Mouse (Mus musculus) gastrocnemius, postnatal 36 days (tissue): Measurements from ENCODE around the gene Meox1. TPM values are rescaled to one million over a fixed set of nuclear protein-coding genes. Genes with fewer than 3 reads are reported as not detected.

Experiments used
- DNase-seq, 2 experiments: peaks; one replicate each; pipeline ENCODE4 v3.0.0; 2022
- intact Hi-C: fragments of 180-260 bp; cut with DNase I; formaldehyde crosslinking; loops from one replicate; pipeline ENCODE4 v1.15.1; 2025
- total RNA-seq, 2 experiments: library from RNA; stranded (reverse); gene quantifications; 2 replicates each; pipeline ENCODE4 v1.2.3; 2021

The Meox1 gene
- total RNA-seq, 2 experiments from 2014 or later: 3.1 to 3.5 TPM

GRCm38 (mm10) chr11:101905115-101905514 is 10.9 kb upstream of the Meox1 start:
- DNase-seq: peak; percentile 79 to 80

GRCm38 (mm10) chr11:101901309-101901708 is 7.1 kb upstream of the Meox1 start:
- no peak for DNase-seq

More at GRCm38 (mm10) chr11:101905115-101905514, 10.9 kb upstream of the Meox1 start:
- intact Hi-C loops: loop anchor here (1.0 to 5.0 kb wide), 2 partner anchors 92 to 138 kb away; no protein-coding TSS in a partner anchor

GRCm38 (mm10) chr11:101898328-101898727 is 4.2 kb upstream of the Meox1 start:
- intact Hi-C loops: no loop called here

More at GRCm38 (mm10) chr11:101901309-101901708, 7.1 kb upstream of the Meox1 start:
- intact Hi-C loops: no loop called here

GRCm38 (mm10) chr11:101896546-101897361 is 2.6 kb upstream of the Meox1 start:
- no peak for DNase-seq
- intact Hi-C loops: no loop called here

More at GRCm38 (mm10) chr11:101898328-101898727, 4.2 kb upstream of the Meox1 start:
- DNase-seq: no peak

- intact Hi-C loops: no loop called here
- no peak for DNase-seq
Measured at GRCm38 (mm10) chr11:101893560-101893959, 614 bp downstream of the Meox1 start.

GRCm38 (mm10) chr11:101891451-101891850 is 2.7 kb downstream of the Meox1 start:
- peak in 1 of 2 experiments; percentile 32 for DNase-seq
- intact Hi-C loops: no loop called here

- intact Hi-C loops: no loop called here
- DNase-seq: no peak
Measured at GRCm38 (mm10) chr11:101889781-101890180, 4.4 kb downstream of the Meox1 start.

GRCm38 (mm10) chr11:101888820-101889219 is 5.4 kb downstream of the Meox1 start:
- DNase-seq: no peak

GRCm38 (mm10) chr11:101886436-101886835 is 7.7 kb downstream of the Meox1 start:
- DNase-seq: no peak
- intact Hi-C loops: no loop called here

More at GRCm38 (mm10) chr11:101888820-101889219, 5.4 kb downstream of the Meox1 start:
- intact Hi-C loops: no loop called here

GRCm38 (mm10) chr11:101885881-101886319 is 8.3 kb downstream of the Meox1 start:
- DNase-seq: no peak
- intact Hi-C loops: no loop called here

GRCm38 (mm10) chr11:101885232-101885631 is 8.9 kb downstream of the Meox1 start:
- intact Hi-C loops: no loop called here
- DNase-seq: no peak

- no peak for DNase-seq
- intact Hi-C loops: no loop called here
Measured at GRCm38 (mm10) chr11:101883911-101884310, 10.3 kb downstream of the Meox1 start.

- intact Hi-C loops: no loop called here
- DNase-seq: no peak
Measured at GRCm38 (mm10) chr11:101882500-101883290, 11.5 kb downstream of the Meox1 start.

- intact Hi-C loops: no loop called here
Measured at GRCm38 (mm10) chr11:101881604-101882071, 12.5 kb downstream of the Meox1 start.

GRCm38 (mm10) chr11:101881185-101881584 is 13.0 kb downstream of the Meox1 start:
- no peak for DNase-seq
- intact Hi-C loops: no loop called here

More at GRCm38 (mm10) chr11:101881604-101882071, 12.5 kb downstream of the Meox1 start:
- DNase-seq: peak; percentile 85 to 92

- DNase-seq: no peak
- intact Hi-C loops: no loop called here
Measured at GRCm38 (mm10) chr11:101879672-101880071, 14.5 kb downstream of the Meox1 start.

- no peak for DNase-seq
- intact Hi-C loops: no loop called here
Measured at GRCm38 (mm10) chr11:101878696-101879095, 15.5 kb downstream of the Meox1 start.

GRCm38 (mm10) chr11:101874978-101875377 is 19.2 kb downstream of the Meox1 start:
- DNase-seq: no peak
- intact Hi-C loops: no loop called here

GRCm38 (mm10) chr11:101873909-101874308 is 20.3 kb downstream of the Meox1 start:
- intact Hi-C loops: no loop called here
- DNase-seq: no peak

- DNase-seq: no peak
- intact Hi-C loops: no loop called here
Measured at GRCm38 (mm10) chr11:101871435-101871834, 22.7 kb downstream of the Meox1 start.
